Mouse (Mus musculus): ENCODE measurements around the gene Sf3b6. TPM values are rescaled to one million over a fixed set of nuclear protein-coding genes. Genes with fewer than 3 reads are reported as not detected.

The Sf3b6 gene
- total RNA-seq, 1 experiment: 119 TPM

GRCm38 (mm10) chr12:4864338-4864690 lies 47.0 kb downstream of the Sf3b6 start:
- H3K4me1 ChIP-seq (ENCODE audit: control insufficient read depth in 2 of 2, insufficient read depth in 2 of 2, low read length in 2 of 2, poor library complexity in 1 of 2): peaks cover 4 to 9% of the 10 kb centered on the region in 2 experiments; a peak in 2 of 4 replicates
- H3K27ac ChIP-seq (ENCODE audit: insufficient read depth, low read depth, low read length, poor library complexity, severe bottlenecking): no peak overlapping the region
- H3K9ac ChIP-seq (ENCODE audit: insufficient read depth, low read depth, low read length, poor library complexity, severe bottlenecking): no peak overlapping the region
- TF ChIP-seq ZNF384 (IDR thresholded peaks at IDR 0.05; ENCODE audit: low read depth, low read length) (no peak), HCFC1 (IDR thresholded peaks at IDR 0.05; ENCODE audit: borderline replicate concordance, insufficient read depth, low read length) (no peak), MAFK (IDR thresholded peaks at IDR 0.05; ENCODE audit: insufficient read depth, low read depth, low read length) (no peak), ZC3H11A (IDR thresholded peaks at IDR 0.05; ENCODE audit: borderline replicate concordance, low read depth, low read length) (no peak), CHD2 (IDR thresholded peaks at IDR 0.05; ENCODE audit: low read depth, low read length) (no peak)
- no peak overlapping the region for H3K4me3 ChIP-seq (ENCODE audit: insufficient read depth in 1 of 2, low read depth in 1 of 2, low read length in 2 of 2, poor library complexity in 1 of 2, severe bottlenecking in 1 of 2)
- in situ Hi-C loops (cut with MboI; ENCODE audit: low sequenced_read_pairs in 2 of 2, unreplicated experiment in 2 of 2): no loop called here
- no peak for DNase-seq (ENCODE audit: low read depth, low spot score)
- H3K9me3 ChIP-seq (ENCODE audit: control insufficient read depth, insufficient read depth, low read depth, low read length): no peaks in the 10 kb centered on the region
- no peaks in the 10 kb centered on the region for H3K36me3 ChIP-seq (ENCODE audit: control insufficient read depth, insufficient read depth, low read length, poor library complexity, severe bottlenecking)

- no peak overlapping the region for H3K9ac ChIP-seq (ENCODE audit: insufficient read depth, low read depth, low read length, poor library complexity, severe bottlenecking)
- no peak overlapping the region for H3K27ac ChIP-seq (ENCODE audit: insufficient read depth, low read depth, low read length, poor library complexity, severe bottlenecking)
- H3K4me3 ChIP-seq (ENCODE audit: insufficient read depth in 1 of 2, low read depth in 1 of 2, low read length in 2 of 2, poor library complexity in 1 of 2, severe bottlenecking in 1 of 2): no peak overlapping the region
- H3K4me1 ChIP-seq (ENCODE audit: control insufficient read depth in 2 of 2, insufficient read depth in 2 of 2, low read length in 2 of 2, poor library complexity in 1 of 2): peaks cover 0 to under 1% of the 10 kb centered on the region in 2 experiments; a peak in 1 of 4 replicates
- no peak for DNase-seq (ENCODE audit: low read depth, low spot score)
- in situ Hi-C loops (cut with MboI; ENCODE audit: low sequenced_read_pairs in 2 of 2, unreplicated experiment in 2 of 2): no loop called here
- H3K9me3 ChIP-seq (ENCODE audit: control insufficient read depth, insufficient read depth, low read depth, low read length): no peaks in the 10 kb centered on the region
- H3K36me3 ChIP-seq (ENCODE audit: control insufficient read depth, insufficient read depth, low read length, poor library complexity, severe bottlenecking): no peaks in the 10 kb centered on the region
- TF ChIP-seq ZC3H11A (IDR thresholded peaks at IDR 0.05; ENCODE audit: borderline replicate concordance, low read depth, low read length) (no peak), CHD2 (IDR thresholded peaks at IDR 0.05; ENCODE audit: low read depth, low read length) (no peak), HCFC1 (IDR thresholded peaks at IDR 0.05; ENCODE audit: borderline replicate concordance, insufficient read depth, low read length) (no peak), MAFK (IDR thresholded peaks at IDR 0.05; ENCODE audit: insufficient read depth, low read depth, low read length) (no peak), ZNF384 (IDR thresholded peaks at IDR 0.05; ENCODE audit: low read depth, low read length) (no peak)
Measured at GRCm38 (mm10) chr12:4868924-4869323, 51.6 kb downstream of the Sf3b6 start.

- in situ Hi-C loops (cut with MboI; ENCODE audit: low sequenced_read_pairs in 2 of 2, unreplicated experiment in 2 of 2): no loop called here
- DNase-seq (ENCODE audit: low read depth, low spot score): no peak
- Histone ChIP-seq H3K4me1 (ENCODE audit: control insufficient read depth in 2 of 2, insufficient read depth in 2 of 2, low read length in 2 of 2, poor library complexity in 1 of 2) (peaks cover 0 to 8% of the 10 kb centered on the region in 2 experiments; a peak in 2 of 4 replicates), H3K9me3 (ENCODE audit: control insufficient read depth, insufficient read depth, low read depth, low read length) (no peaks in the 10 kb centered on the region), H3K9ac (ENCODE audit: insufficient read depth, low read depth, low read length, poor library complexity, severe bottlenecking) (no peak overlapping the region), H3K27ac (ENCODE audit: insufficient read depth, low read depth, low read length, poor library complexity, severe bottlenecking) (no peak overlapping the region), H3K4me3 (ENCODE audit: insufficient read depth in 1 of 2, low read depth in 1 of 2, low read length in 2 of 2, poor library complexity in 1 of 2, severe bottlenecking in 1 of 2) (no peak overlapping the region), H3K36me3 (ENCODE audit: control insufficient read depth, insufficient read depth, low read length, poor library complexity, severe bottlenecking) (no peaks in the 10 kb centered on the region)
- TF ChIP-seq HCFC1 (IDR thresholded peaks at IDR 0.05; ENCODE audit: borderline replicate concordance, insufficient read depth, low read length): no peak
- no peak for TF ChIP-seq ZNF384 (IDR thresholded peaks at IDR 0.05; ENCODE audit: low read depth, low read length)
- TF ChIP-seq CHD2 (IDR thresholded peaks at IDR 0.05; ENCODE audit: low read depth, low read length): no peak
- no peak for TF ChIP-seq ZC3H11A (IDR thresholded peaks at IDR 0.05; ENCODE audit: borderline replicate concordance, low read depth, low read length)
- no peak for TF ChIP-seq MAFK (IDR thresholded peaks at IDR 0.05; ENCODE audit: insufficient read depth, low read depth, low read length)
Measured at GRCm38 (mm10) chr12:4871260-4871659, 53.9 kb downstream of the Sf3b6 start.

- no peaks in the 10 kb centered on the region for H3K9me3 ChIP-seq (ENCODE audit: control insufficient read depth, insufficient read depth, low read depth, low read length)
- TF ChIP-seq HCFC1 (IDR thresholded peaks at IDR 0.05; ENCODE audit: borderline replicate concordance, insufficient read depth, low read length): no peak
- no peak for TF ChIP-seq MAFK (IDR thresholded peaks at IDR 0.05; ENCODE audit: insufficient read depth, low read depth, low read length)
- TF ChIP-seq ZNF384 (IDR thresholded peaks at IDR 0.05; ENCODE audit: low read depth, low read length): no peak
- TF ChIP-seq ZC3H11A (IDR thresholded peaks at IDR 0.05; ENCODE audit: borderline replicate concordance, low read depth, low read length): no peak
- no peak for TF ChIP-seq CHD2 (IDR thresholded peaks at IDR 0.05; ENCODE audit: low read depth, low read length)
- no peak overlapping the region for H3K27ac ChIP-seq (ENCODE audit: insufficient read depth, low read depth, low read length, poor library complexity, severe bottlenecking)
- DNase-seq (ENCODE audit: low read depth, low spot score): no peak
- H3K4me3 ChIP-seq (ENCODE audit: insufficient read depth in 1 of 2, low read depth in 1 of 2, low read length in 2 of 2, poor library complexity in 1 of 2, severe bottlenecking in 1 of 2): no peak overlapping the region
- H3K9ac ChIP-seq (ENCODE audit: insufficient read depth, low read depth, low read length, poor library complexity, severe bottlenecking): no peak overlapping the region
- H3K4me1 ChIP-seq (ENCODE audit: control insufficient read depth in 2 of 2, insufficient read depth in 2 of 2, low read length in 2 of 2, poor library complexity in 1 of 2): peaks cover 0 to 8% of the 10 kb centered on the region in 2 experiments; a peak in 2 of 4 replicates
- in situ Hi-C loops (cut with MboI; ENCODE audit: low sequenced_read_pairs in 2 of 2, unreplicated experiment in 2 of 2): no loop called here
- no peaks in the 10 kb centered on the region for H3K36me3 ChIP-seq (ENCODE audit: control insufficient read depth, insufficient read depth, low read length, poor library complexity, severe bottlenecking)
Measured at GRCm38 (mm10) chr12:4872273-4872672, 54.9 kb downstream of the Sf3b6 start.

Data from ES-E14 (cell line).